Mouse (Mus musculus) adrenal gland, postnatal 4 days (tissue): Measurements from ENCODE around the gene Olfr476. TPM values are rescaled to one million over a fixed set of nuclear protein-coding genes. Genes with fewer than 3 reads are reported as not detected.
"Not testable (repeated sequence)": the region's sequence is repeated elsewhere in the genome, so short reads cannot be mapped to it uniquely, and the experiment has no call there.

Source experiments
- DNase-seq, 2 experiments: peaks; one replicate each; pipeline ENCODE4 v3.0.0; 2021 to 2022; ENCODE audit warnings: low spot score in 2 of 2, mixed read lengths in 2 of 2
- long read RNA-seq, 2 experiments: library from polyadenylated mRNA; stranded (forward); transcript quantifications; one replicate each; pipeline ENCODE4 v2.0.0; 2021
- total RNA-seq, 2 experiments: library from RNA; stranded (reverse); gene quantifications; 2 replicates each; pipeline ENCODE4 v1.2.3; 2021

Olfr476 gene
- total RNA-seq: not detected
- long read RNA-seq, experiment 1: 0 reads
- long read RNA-seq, experiment 2: 0 reads

DNA sequence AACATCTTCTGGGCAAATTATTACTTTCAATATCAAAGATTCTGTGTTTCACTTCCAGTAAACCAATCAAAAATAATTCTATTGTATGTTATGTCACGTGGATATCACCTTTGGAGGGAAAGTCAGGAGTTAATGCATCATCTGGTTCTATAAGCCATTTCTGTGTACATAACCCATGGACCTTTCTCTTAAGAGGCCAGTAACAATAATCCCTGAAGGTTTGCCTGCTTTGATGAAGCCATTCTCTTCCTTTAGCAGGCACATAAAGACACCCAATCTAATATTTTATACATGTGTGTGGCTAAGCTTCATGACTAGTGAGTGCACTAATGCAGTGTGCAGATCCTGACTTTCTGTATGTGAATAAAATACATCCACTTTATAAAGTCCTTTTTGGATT, at the start of gene Olfr476:
Gene Olfr476 (plus strand): TSS at position 301 of the 400 bp plus-strand sequence.
- DNase-seq: no peak

GRCm38 (mm10) chr7:107930146-107930545, 34.5 kb upstream of the Olfr476 start, which contains the start of gene Olfr473:
Gene Olfr473, plus strand, starts transcription at chr7:107930446.
- no peak for DNase-seq

- DNase-seq: not testable (repeated sequence)
Measured at GRCm38 (mm10) chr7:107952539-107952938, 12.1 kb upstream of the Olfr476 start.

DNA sequence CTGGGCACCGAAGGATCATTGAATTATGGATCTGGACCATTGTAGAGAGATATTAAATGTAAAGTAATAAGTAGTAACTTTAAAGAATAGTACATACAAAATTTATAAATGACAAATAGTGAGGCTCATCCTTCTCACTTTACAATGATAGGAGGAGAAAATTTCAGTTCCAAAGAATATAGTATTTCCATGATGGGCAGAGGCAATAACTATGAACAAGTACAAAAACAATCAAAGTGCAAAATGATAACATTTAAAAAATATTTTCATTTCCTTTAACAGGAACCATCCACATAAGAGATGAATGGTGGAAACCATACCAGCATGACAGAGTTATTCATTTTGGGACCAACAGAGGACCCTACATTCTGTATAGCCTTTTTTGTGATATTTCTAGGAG, 10.3 kb upstream of the Olfr476 start, which contains the start of gene Olfr474:
Gene Olfr474 (plus strand): TSS at position 301 of the 400 bp plus-strand sequence.
- no peak for DNase-seq

- no peak for DNase-seq
Measured at GRCm38 (mm10) chr7:107986393-107986792, 21.8 kb downstream of the Olfr476 start, which contains the start of gene Olfr477. Gene Olfr477, plus strand, starts transcription at chr7:107986693.

DNA sequence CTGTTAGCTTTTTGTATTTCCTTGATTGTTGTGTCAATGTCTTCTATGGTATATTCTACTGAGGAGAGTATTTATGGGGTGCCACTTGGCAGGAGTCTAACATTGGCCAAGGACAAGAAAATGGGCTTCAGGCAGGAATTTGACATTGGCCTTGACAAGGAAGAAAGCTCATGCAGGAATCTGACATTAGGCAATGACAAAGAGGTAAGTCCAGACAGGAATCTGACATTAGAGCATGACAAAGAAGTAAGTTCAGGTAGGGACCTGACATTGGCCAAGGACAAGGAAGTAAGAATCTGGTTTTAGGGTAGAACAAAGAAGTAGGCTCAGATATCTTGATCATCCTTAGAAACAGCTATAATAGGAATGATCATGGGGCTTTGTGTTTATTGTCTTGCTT, 49.7 kb downstream of the Olfr476 start:
- not testable (repeated sequence) for DNase-seq

Other genes with a start within 250 kb of the Olfr476 start
- under 1 TPM in 1 of 2 experiments, not detected in 1; 0.17 TPM for gene Cyb5r2, start 206.8 kb upstream of the Olfr476 start, total RNA-seq
- not detected for gene Ovch2, start 163.6 kb upstream of the Olfr476 start, total RNA-seq
- gene Olfr467, start 152.5 kb upstream of the Olfr476 start, total RNA-seq: not detected
- not detected for gene Olfr469, start 139.3 kb upstream of the Olfr476 start, total RNA-seq
- not detected for gene Olfr470, start 117.3 kb upstream of the Olfr476 start, total RNA-seq
- not detected for gene Olfr472, start 66.9 kb upstream of the Olfr476 start, total RNA-seq
- not detected for gene Olfr473, start 34.4 kb upstream of the Olfr476 start, total RNA-seq
- gene Olfr474, start 10.2 kb upstream of the Olfr476 start, total RNA-seq: not detected
- not detected for gene Olfr477, start 21.9 kb downstream of the Olfr476 start, total RNA-seq
- gene Olfr478, start 69.2 kb downstream of the Olfr476 start, total RNA-seq: not detected
- not detected for gene Olfr479, start 85.9 kb downstream of the Olfr476 start, total RNA-seq
- not detected for gene Olfr480, start 102.5 kb downstream of the Olfr476 start, total RNA-seq
- not detected for gene Olfr481, start 115.1 kb downstream of the Olfr476 start, total RNA-seq
- gene Olfr482, start 132.8 kb downstream of the Olfr476 start, total RNA-seq: 1 to 10 TPM; 1.6 to 2.2 TPM
- not detected for gene Olfr483, start 136.0 kb downstream of the Olfr476 start, total RNA-seq
- not detected for gene Olfr484, start 162.6 kb downstream of the Olfr476 start, total RNA-seq
- not detected for gene Olfr485, start 195.1 kb downstream of the Olfr476 start, total RNA-seq
- not detected for gene Olfr486, start 207.9 kb downstream of the Olfr476 start, total RNA-seq
- not detected for gene Olfr487, start 249.8 kb downstream of the Olfr476 start, total RNA-seq